Mouse (Mus musculus): ENCODE data around the gene Mrap2.
"Not testable (repeated sequence)": the region's sequence is repeated elsewhere in the genome, so short reads cannot be mapped to it uniquely, and the experiment has no call there.

Mrap2 gene

GRCm38 (mm10) chr9:87144106-87144505 is at the start of gene Mrap2:
Mrap2 (plus strand) TSS chr9:87144306.
- peak; percentile 39 to 66 for DNase-seq (ENCODE audit: low spot score in 2 of 2)

- DNase-seq (ENCODE audit: low spot score in 2 of 2) = no peak
Observed at GRCm38 (mm10) chr9:87097989-87098388, 46.1 kb upstream of the Mrap2 start.

- no peak for DNase-seq (ENCODE audit: low spot score in 2 of 2)
Observed at GRCm38 (mm10) chr9:87115019-87115418, 29.1 kb upstream of the Mrap2 start.

GRCm38 (mm10) chr9:87115456-87115931 is 28.6 kb upstream of the Mrap2 start:
- DNase-seq (ENCODE audit: low spot score in 2 of 2) = no peak

GRCm38 (mm10) chr9:87115978-87116377 is 28.1 kb upstream of the Mrap2 start:
- DNase-seq (ENCODE audit: low spot score in 2 of 2) = no peak

- no peak for DNase-seq (ENCODE audit: low spot score in 2 of 2)
Observed at GRCm38 (mm10) chr9:87118996-87119395, 25.1 kb upstream of the Mrap2 start.

- DNase-seq (ENCODE audit: low spot score in 2 of 2) = no peak
Observed at GRCm38 (mm10) chr9:87121956-87122493, 22.1 kb upstream of the Mrap2 start.

- DNase-seq (ENCODE audit: low spot score in 2 of 2) = not testable (repeated sequence)
Observed at GRCm38 (mm10) chr9:87127046-87127445, 17.1 kb upstream of the Mrap2 start.

- DNase-seq (ENCODE audit: low spot score in 2 of 2) = peak in 1 of 2 experiments; percentile 26
Observed at GRCm38 (mm10) chr9:87135765-87136558, 8.1 kb upstream of the Mrap2 start.

- DNase-seq (ENCODE audit: low spot score in 2 of 2) = no peak
Observed at GRCm38 (mm10) chr9:87143076-87143475, 1.0 kb upstream of the Mrap2 start.

GRCm38 (mm10) chr9:87144532-87144931 is 426 bp downstream of the Mrap2 start:
- DNase-seq (ENCODE audit: low spot score in 2 of 2) = no peak

- no peak for DNase-seq (ENCODE audit: low spot score in 2 of 2)
Observed at GRCm38 (mm10) chr9:87145180-87145579, 1.1 kb downstream of the Mrap2 start.

GRCm38 (mm10) chr9:87145671-87146070 is 1.6 kb downstream of the Mrap2 start:
- DNase-seq (ENCODE audit: low spot score in 2 of 2) = no peak

GRCm38 (mm10) chr9:87146400-87146799 is 2.3 kb downstream of the Mrap2 start:
- no peak for DNase-seq (ENCODE audit: low spot score in 2 of 2)

- no peak for DNase-seq (ENCODE audit: low spot score in 2 of 2)
Observed at GRCm38 (mm10) chr9:87147927-87148326, 3.8 kb downstream of the Mrap2 start.

- no peak for DNase-seq (ENCODE audit: low spot score in 2 of 2)
Observed at GRCm38 (mm10) chr9:87152641-87153325, 8.7 kb downstream of the Mrap2 start.

- DNase-seq (ENCODE audit: low spot score in 2 of 2) = no peak
Observed at GRCm38 (mm10) chr9:87162559-87162958, 18.5 kb downstream of the Mrap2 start.

GRCm38 (mm10) chr9:87167001-87167830 is 23.1 kb downstream of the Mrap2 start:
- no peak for DNase-seq (ENCODE audit: low spot score in 2 of 2)

GRCm38 (mm10) chr9:87168051-87168450 is 23.9 kb downstream of the Mrap2 start:
- no peak for DNase-seq (ENCODE audit: low spot score in 2 of 2)

GRCm38 (mm10) chr9:87169144-87169543 is 25.0 kb downstream of the Mrap2 start:
- DNase-seq (ENCODE audit: low spot score in 2 of 2) = no peak

- DNase-seq (ENCODE audit: low spot score in 2 of 2) = no peak
Observed at GRCm38 (mm10) chr9:87170891-87171290, 26.8 kb downstream of the Mrap2 start.

GRCm38 (mm10) chr9:87171517-87171916 is 27.4 kb downstream of the Mrap2 start:
- DNase-seq (ENCODE audit: low spot score in 2 of 2) = no peak
